Mouse (Mus musculus) embryo, embryonic 10.5 days (tissue): ENCODE measurements at regions not wholly inside any gene's neighbourhood (a gene's known extent, or its start where the extent isn't known, plus 50 kb on each side); places are given as distances from the start of the nearest gene placed in this dataset.

Source experiments
- DNase-seq: peaks from one replicate; pipeline ENCODE4 v3.0.0-alpha.2; 2015; ENCODE audit warnings: low spot score

- no peak for DNase-seq
These were observed 146.1 kb downstream of the Rybp start for GRCm38 (mm10) chr6:100141225-100141624.

GRCm38 (mm10) chr6:100140581-100141114 is 146.6 kb downstream of the Rybp start:
- no peak for DNase-seq

- DNase-seq, result no peak
These were observed 147.5 kb downstream of the Rybp start for GRCm38 (mm10) chr6:100139809-100140208.

- no peak for DNase-seq
These were observed 148.6 kb downstream of the Rybp start for GRCm38 (mm10) chr6:100138659-100139058.

- no peak for DNase-seq
These were observed 152.1 kb downstream of the Rybp start for GRCm38 (mm10) chr6:100135177-100135576.

- DNase-seq, result no peak
These were observed 153.3 kb downstream of the Rybp start for GRCm38 (mm10) chr6:100133970-100134369.

GRCm38 (mm10) chr6:100132916-100133600 is 154.2 kb downstream of the Rybp start:
- DNase-seq, result no peak

- peak; percentile 47 for DNase-seq
These were observed 159.8 kb downstream of the Rybp start for GRCm38 (mm10) chr6:100127221-100128143.

- DNase-seq, result no peak
These were observed 160.5 kb downstream of the Rybp start for GRCm38 (mm10) chr6:100126736-100127135.

GRCm38 (mm10) chr6:100126326-100126725 is 161.0 kb downstream of the Rybp start:
- no peak for DNase-seq

- DNase-seq, result no peak
These were observed 166.0 kb downstream of the Rybp start for GRCm38 (mm10) chr6:100121240-100121639.

- DNase-seq, result peak; percentile 64
These were observed 167.0 kb downstream of the Rybp start for GRCm38 (mm10) chr6:100120017-100120944.

GRCm38 (mm10) chr6:100117084-100117483 is 170.2 kb downstream of the Rybp start:
- DNase-seq, result no peak

- DNase-seq, result no peak
These were observed 173.7 kb downstream of the Rybp start for GRCm38 (mm10) chr6:100113393-100114137.

GRCm38 (mm10) chr6:100110981-100111660 is 176.2 kb downstream of the Rybp start:
- DNase-seq, result no peak

GRCm38 (mm10) chr6:100109979-100110378 is 177.3 kb downstream of the Rybp start:
- no peak for DNase-seq

- DNase-seq, result no peak
These were observed 177.9 kb downstream of the Rybp start for GRCm38 (mm10) chr6:100109351-100109750.

- no peak for DNase-seq
These were observed 179.8 kb downstream of the Rybp start for GRCm38 (mm10) chr6:100107508-100107907.

GRCm38 (mm10) chr6:100107066-100107465 is 180.2 kb downstream of the Rybp start:
- no peak for DNase-seq

- no peak for DNase-seq
These were observed 186.6 kb downstream of the Rybp start for GRCm38 (mm10) chr6:100100565-100101133.
